Mouse (Mus musculus) liver, embryonic 14.5 days (tissue): Measurements from ENCODE around the gene Acss2. TPM values are rescaled to one million over a fixed set of nuclear protein-coding genes. Genes with fewer than 3 reads are reported as not detected.

Experiments
- ATAC-seq: fragments of 200-750 bp; cut with Nextera tagmentation; 2 replicates; pipeline ENCODE4 v1.8.0; 2017; ENCODE audit warnings: moderate number of reproducible peaks, mild to moderate bottlenecking, moderate library complexity; ENCODE audit not compliant: insufficient read depth
- DNase-seq, 3 experiments: peaks; one replicate each; pipeline ENCODE4 v3.0.0-alpha.2; 2012 to 2013; ENCODE audit warnings: low read depth in 3 of 3, low spot score in 3 of 3
- H3K27ac ChIP-seq: fragments of 300-500 bp; sonication (generic); 2 replicates; pipeline ENCODE4 v1.5.1; 2014; ENCODE audit warnings: moderate library complexity, mild to moderate bottlenecking, control low read depth, inconsistent platforms
- H3K27me3 ChIP-seq: fragments of 300-500 bp; sonication (generic); 2 replicates; pipeline ENCODE4 v1.6.1; 2014; ENCODE audit warnings: mild to moderate bottlenecking, low read length, moderate library complexity; ENCODE audit not compliant: control insufficient read depth, insufficient read depth
- H3K36me3 ChIP-seq: fragments of 300-500 bp; sonication (generic); replicated peaks from 2 replicates; pipeline ENCODE4 v1.6.1; 2014; ENCODE audit warnings: low read depth; ENCODE audit not compliant: control insufficient read depth, insufficient read depth
- H3K4me1 ChIP-seq, 2 experiments: fragments of 200-500 bp in 1 of 2; fragments of 300-500 bp in 1 of 2; sonication (generic) in 1 of 2; replicated peaks; 2 replicates each; pipeline ENCODE4 v1.6.1; 2012 to 2014; ENCODE audit warnings: antibody characterized with exemption in 1 of 2, inconsistent platforms in 1 of 2, low read length in 1 of 2; ENCODE audit not compliant: control insufficient read depth in 2 of 2, insufficient read depth in 2 of 2
- H3K4me2 ChIP-seq: fragments of 300-500 bp; sonication (generic); 2 replicates; pipeline ENCODE4 v1.6.1; 2014; ENCODE audit warnings: low read depth, mild to moderate bottlenecking, control low read depth, moderate library complexity
- H3K4me3 ChIP-seq, 2 experiments: fragments of 200-500 bp in 1 of 2; fragments of 300-500 bp in 1 of 2; sonication (generic) in 1 of 2; 2 replicates each; pipeline ENCODE4 v1.5.1; 2012 to 2014; ENCODE audit warnings: low read depth in 2 of 2, low read length in 2 of 2, mild to moderate bottlenecking in 2 of 2, control low read depth in 1 of 2, inconsistent platforms in 1 of 2, moderate library complexity in 1 of 2; ENCODE audit not compliant: insufficient read depth in 1 of 2
- H3K9ac ChIP-seq: fragments of 300-500 bp; sonication (generic); replicated peaks from 2 replicates; pipeline ENCODE4 v1.6.1; 2014; ENCODE audit warnings: mild to moderate bottlenecking, control low read depth, moderate library complexity
- H3K9me3 ChIP-seq: fragments of 300-500 bp; sonication (generic); 2 replicates; pipeline ENCODE4 v1.6.1; 2016; ENCODE audit warnings: low read length, mixed read lengths; ENCODE audit not compliant: control insufficient read depth
- CTCF ChIP-seq: IDR thresholded peaks from 2 replicates; pipeline ENCODE4 v1.5.1; 2016; ENCODE audit warnings: antibody characterized with exemption, low read depth, control low read depth
- EP300 ChIP-seq: IDR thresholded peaks from 2 replicates; pipeline ENCODE4 v1.6.1; 2016; ENCODE audit warnings: antibody characterized with exemption, low read depth
- WGBS: fragments of 180-500 bp; shearing (Covaris S2); extraction: QIAGEN DNeasy Blood & Tissue Kit; methylation state at CpG from one replicate; pipeline ENCODE4 v1.1.7; 2014; ENCODE audit not compliant: insufficient replicate concordance; 5-methylcytosine and 5-hydroxymethylcytosine counted together
- polyA plus RNA-seq, 2 experiments: library from polyadenylated mRNA; depleted of rRNA in 1 of 2; stranded (reverse) in 1 of 2; unstranded in 1 of 2; fragments of >200 nt; fragmentation: Nextera tagmentation in 1 of 2; extraction: Ambion mirVana in 1 of 2; gene quantifications; 2 replicates each; pipeline versions ENCODE4 v1.2.1 to v1.2.3; 2012 to 2014

The Acss2 gene
- polyA plus RNA-seq, 2 experiments, result 13.8 to 18.3 TPM

DNA sequence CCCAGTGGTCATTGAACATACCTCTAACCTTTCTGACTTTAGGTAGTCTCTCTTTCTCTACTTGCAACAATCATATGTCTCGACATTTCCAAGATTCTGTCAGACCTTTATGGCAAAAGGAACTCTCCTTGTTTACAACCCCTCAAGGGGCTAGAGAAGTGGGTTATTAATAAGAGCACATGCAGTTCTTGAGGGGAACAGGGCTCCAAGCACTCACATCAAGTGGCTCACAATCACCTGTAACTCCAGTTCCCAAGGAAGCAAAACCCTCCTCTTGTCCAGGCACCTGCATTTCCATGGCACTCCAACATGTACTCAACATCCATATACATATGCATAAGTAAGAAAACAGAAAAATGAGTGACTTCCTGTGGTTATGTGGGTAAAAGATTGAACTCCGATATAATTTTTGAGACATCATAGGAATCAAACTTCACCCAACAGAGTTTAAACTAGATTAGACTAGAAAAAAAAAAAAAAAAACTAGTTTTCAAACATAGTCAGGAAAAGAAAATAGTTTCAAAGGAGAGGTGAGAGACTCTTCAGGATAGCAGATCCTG is 36.8 kb downstream of the Acss2 start:
- Histone ChIP-seq H3K4me3 (no peak overlapping the region), H3K9ac (no peak overlapping the region), H3K36me3 (no peaks in the 10 kb centered on the region), H3K9me3 (no peaks in the 10 kb centered on the region), H3K27ac (no peak overlapping the region), H3K4me1 (peaks cover 10 to 14% of the 10 kb centered on the region in 2 experiments), H3K27me3 (no peaks in the 10 kb centered on the region), H3K4me2 (no peak overlapping the region)
- TF ChIP-seq EP300, result no peak
- no peak for ATAC-seq
- no peak for DNase-seq
- 56% methylated on average over 2 of the region's 2 CpGs for WGBS

DNA sequence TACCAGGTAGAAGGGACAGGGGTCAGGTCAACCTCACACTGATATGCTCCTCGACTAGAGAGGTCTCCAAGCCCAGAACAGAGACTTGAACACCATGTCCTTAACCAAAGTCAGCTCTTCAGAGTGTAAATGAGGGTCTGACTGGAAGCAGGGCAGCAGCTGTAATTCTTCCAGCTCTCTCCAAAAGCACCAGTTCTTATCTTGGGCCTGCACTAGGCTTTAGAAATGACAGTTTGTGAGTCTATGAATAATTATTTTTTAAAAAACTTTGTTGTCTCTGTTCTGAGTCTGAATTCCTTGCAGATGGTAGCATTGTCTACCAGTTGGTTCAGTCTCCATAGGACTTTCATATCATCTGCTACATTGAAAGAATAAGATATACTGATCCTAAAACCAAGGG is 44.5 kb downstream of the Acss2 start:
- no peak for ATAC-seq
- peaks cover 28% of the 10 kb centered on the region for H3K36me3 ChIP-seq
- no peak for TF ChIP-seq CTCF
- TF ChIP-seq EP300, result no peak
- no peaks in the 10 kb centered on the region for H3K9me3 ChIP-seq
- no peak overlapping the region for H3K4me3 ChIP-seq
- no peak overlapping the region for H3K4me2 ChIP-seq
- H3K4me1 ChIP-seq, result no peaks in the 10 kb centered on the region
- H3K27me3 ChIP-seq, result no peaks in the 10 kb centered on the region
- 22% methylated on average over 1 of the region's 1 CpGs for WGBS
- no peak overlapping the region for H3K27ac ChIP-seq
- no peak for DNase-seq
- no peak overlapping the region for H3K9ac ChIP-seq

DNA sequence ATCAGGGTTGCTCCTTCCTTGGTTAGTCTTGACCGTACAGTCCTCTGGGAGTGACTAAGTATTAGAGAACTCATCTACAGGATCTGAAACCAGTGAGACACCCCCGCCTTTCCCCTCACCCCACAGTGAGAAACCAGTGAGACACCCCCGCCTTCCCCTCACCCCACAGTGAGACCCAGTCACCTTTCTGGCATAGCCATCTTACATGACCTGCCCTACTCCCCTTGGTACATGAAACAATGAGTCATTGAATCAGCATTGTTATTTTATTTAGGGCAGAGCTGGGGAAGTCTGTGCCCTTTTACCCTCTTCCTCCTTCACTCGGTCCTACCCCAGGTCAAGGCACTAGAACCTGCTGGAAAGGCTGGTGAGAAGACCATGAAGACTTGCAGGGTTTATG is 45.2 kb downstream of the Acss2 start:
- Histone ChIP-seq H3K27ac (no peak overlapping the region), H3K4me2 (no peak overlapping the region), H3K36me3 (peaks cover 33% of the 10 kb centered on the region), H3K9ac (no peak overlapping the region), H3K9me3 (no peaks in the 10 kb centered on the region), H3K27me3 (no peaks in the 10 kb centered on the region), H3K4me1 (no peaks in the 10 kb centered on the region), H3K4me3 (no peak overlapping the region)
- 66% methylated on average over 4 of the region's 4 CpGs for WGBS
- ATAC-seq, result no peak
- TF ChIP-seq EP300 (no peak), CTCF (no peak)
- DNase-seq, result no peak

- Histone ChIP-seq H3K27ac (no peak overlapping the region), H3K4me2 (no peak overlapping the region), H3K4me3 (no peak overlapping the region), H3K36me3 (peaks cover 32% of the 10 kb centered on the region), H3K4me1 (no peaks in the 10 kb centered on the region; a peak in 1 of 4 replicates), H3K9me3 (no peaks in the 10 kb centered on the region), H3K9ac (no peak overlapping the region), H3K27me3 (no peaks in the 10 kb centered on the region)
- ATAC-seq (no peak), DNase-seq (no peak)
- WGBS, result 70% methylated on average over 5 of the region's 5 CpGs
- TF ChIP-seq EP300 (no peak), CTCF (no peak)
These were observed 50.0 kb downstream of the Acss2 start for GRCm38 (mm10) chr2:155567751-155568150.

DNA sequence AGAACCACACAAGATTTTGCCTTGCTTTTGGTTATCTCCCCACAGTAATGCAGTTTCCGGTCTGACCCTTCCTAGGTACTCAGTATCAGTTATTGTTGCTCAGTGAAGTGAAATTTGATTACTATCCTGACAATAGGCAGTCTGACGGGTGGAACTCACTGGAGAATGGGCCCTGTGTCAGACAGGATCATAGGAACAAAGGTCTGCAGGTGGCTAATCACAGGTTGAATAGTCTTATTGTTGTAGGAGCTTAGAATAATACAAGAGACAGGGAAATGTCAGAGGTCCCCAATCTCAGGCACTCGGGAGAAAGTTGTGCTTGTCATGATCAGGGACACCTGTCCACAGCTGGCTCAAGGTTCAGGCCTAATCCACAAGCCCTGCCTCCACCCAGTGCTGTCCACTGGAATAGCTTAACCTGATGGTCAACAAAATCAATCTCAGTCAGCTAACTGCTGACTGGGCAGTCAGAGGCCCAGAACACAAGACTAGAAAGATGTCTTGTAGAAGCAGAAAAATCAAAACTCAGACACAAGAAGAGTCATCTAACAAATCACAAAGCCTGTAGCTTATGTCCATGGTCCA is 51.6 kb downstream of the Acss2 start:
- Histone ChIP-seq H3K27me3 (no peaks in the 10 kb centered on the region), H3K4me2 (no peak overlapping the region), H3K9me3 (no peaks in the 10 kb centered on the region), H3K4me1 (no peaks in the 10 kb centered on the region; a peak in 1 of 4 replicates), H3K4me3 (no peak overlapping the region), H3K27ac (no peak overlapping the region), H3K9ac (no peak overlapping the region), H3K36me3 (peaks cover 29% of the 10 kb centered on the region)
- WGBS, result 48% methylated on average over 3 of the region's 3 CpGs
- ATAC-seq (no peak), DNase-seq (no peak)
- no peak for TF ChIP-seq EP300
- TF ChIP-seq CTCF, result no peak
